In the genomic region with DNA sequence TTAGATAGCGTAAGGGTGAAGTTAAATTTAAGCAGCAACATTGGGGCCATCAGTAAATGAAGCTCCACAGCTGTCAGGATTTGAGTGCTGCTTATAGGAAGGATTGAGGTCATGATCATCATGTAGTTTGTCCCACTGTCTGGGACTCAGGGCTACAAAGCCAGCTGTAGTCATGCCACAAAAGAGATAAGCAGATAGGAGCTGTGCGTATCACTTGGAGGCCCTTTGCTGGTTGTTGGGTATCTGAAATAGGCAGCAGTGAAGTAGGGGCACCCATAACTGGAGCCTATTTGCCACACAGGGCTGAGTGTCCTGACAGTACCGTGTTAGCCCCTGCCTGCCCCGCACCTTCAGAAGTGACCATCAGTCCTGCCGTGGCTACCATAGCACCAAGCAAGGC, we compare ENCODE assay signal across 20 mouse cellular contexts. TPM values are rescaled to one million over a fixed set of nuclear protein-coding genes. Genes with fewer than 3 reads are reported as not detected.
DNase-seq lines count a peak whose midpoint lies in the region; ATAC-seq and TF ChIP-seq lines count a peak whose summit lies in the region.
"Had no signal": no experiment of that assay in that cellular context is flagged by ENCODE, and none has a peak within 500 bp of the region (broad histone marks: within the 10 kb centered on the region; RNA-seq: fewer than 3 reads in every experiment).

No protein-coding gene starts in this region.

- no peak for TF ChIP-seq POLR2A in heart, adult 2 months (IDR thresholded peaks at IDR 0.05; ENCODE audit: insufficient read depth, low read depth, low read length)

- no peak overlapping the region for H3K4me2 ChIP-seq in stomach, embryonic 15.5 days
- no peak overlapping the region for H3K4me2 ChIP-seq in stomach, postnatal 0 days (replicated peaks; ENCODE audit: low read depth)
- H3K4me2 ChIP-seq in liver, embryonic 13.5 days, result peak overlapping the region; percentile 70
- H3K4me2 ChIP-seq: embryonic facial prominence, embryonic 15.5 days; limb, embryonic 13.5 days; midbrain, embryonic 15.5 days; neural tube, embryonic 13.5 days had no signal

- H3K27me3 ChIP-seq in stomach, embryonic 15.5 days (replicated peaks), result no peaks in the 10 kb centered on the region
- no peaks in the 10 kb centered on the region for H3K27me3 ChIP-seq in stomach, postnatal 0 days (ENCODE audit: control insufficient read depth, insufficient read depth, low read length)
- no peaks in the 10 kb centered on the region for H3K27me3 ChIP-seq in liver, embryonic 13.5 days
- H3K27me3 ChIP-seq in heart, adult 2 months (ENCODE audit: control insufficient read depth, insufficient read depth, low read length), result no peaks in the 10 kb centered on the region
- H3K27me3 ChIP-seq: embryonic facial prominence, embryonic 15.5 days; limb, embryonic 13.5 days; midbrain, embryonic 15.5 days; neural tube, embryonic 13.5 days had no signal

- TF ChIP-seq CTCF in stomach, postnatal 0 days (IDR thresholded peaks at IDR 0.05; ENCODE audit: low read depth), result no peak
- no peak for TF ChIP-seq CTCF in heart, adult 2 months (IDR thresholded peaks at IDR 0.05)

- WGBS in stomach, embryonic 15.5 days, result 88% methylated on average over 5 of the region's 5 CpGs
- 89% methylated on average over 5 of the region's 5 CpGs for WGBS in stomach, postnatal 0 days
- WGBS in liver, embryonic 13.5 days (ENCODE audit: insufficient replicate concordance), result 32% methylated on average over 5 of the region's 5 CpGs
- WGBS in heart, adult 2 months, result 95% methylated on average over 5 of the region's 5 CpGs

- no peaks in the 10 kb centered on the region for H3K4me1 ChIP-seq in stomach, embryonic 15.5 days
- no peaks in the 10 kb centered on the region for H3K4me1 ChIP-seq in stomach, postnatal 0 days (replicated peaks; ENCODE audit: control insufficient read depth, insufficient read depth)
- H3K4me1 ChIP-seq in liver, embryonic 13.5 days (replicated peaks), result peaks cover 44% of the 10 kb centered on the region
- no peaks in the 10 kb centered on the region for H3K4me1 ChIP-seq in heart, adult 2 months (ENCODE audit: control insufficient read depth, insufficient read depth, low read length)
- H3K4me1 ChIP-seq: embryonic facial prominence, embryonic 15.5 days; limb, embryonic 13.5 days; midbrain, embryonic 15.5 days; neural tube, embryonic 13.5 days had no signal

- no peak overlapping the region for H3K4me3 ChIP-seq in stomach, embryonic 15.5 days (replicated peaks)
- H3K4me3 ChIP-seq in stomach, postnatal 0 days (ENCODE audit: low read depth, low read length), result no peak overlapping the region
- peak overlapping the region; percentile 31 for H3K4me3 ChIP-seq in liver, embryonic 13.5 days (replicated peaks)
- H3K4me3 ChIP-seq in heart, adult 2 months, result no peak overlapping the region
- H3K4me3 ChIP-seq: embryonic facial prominence, embryonic 15.5 days; limb, embryonic 13.5 days; midbrain, embryonic 15.5 days; neural tube, embryonic 13.5 days had no signal

- peak; percentile 6; the same call in 1 of the 2 replicates for ATAC-seq in frontal cortex, adult (ENCODE audit: low TSS enrichment)
- ATAC-seq in stomach, embryonic 15.5 days (ENCODE audit: insufficient read depth, low FRiP score, low read depth), result peak; percentile 51; the same call in 1 of the 2 replicates
- ATAC-seq in stomach, postnatal 0 days (ENCODE audit: low FRiP score, low TSS enrichment), result no peak
- ATAC-seq in liver, embryonic 13.5 days (ENCODE audit: low read depth), result peak; percentile 96
- ATAC-seq: midbrain, embryonic 15.5 days had no signal

- DNase-seq in frontal cortex, postnatal 36 days (ENCODE audit: low spot score in 2 of 2), result no peak
- no peak for DNase-seq in stomach, postnatal 0 days (ENCODE audit: low spot score)
- peak; percentile 60 for DNase-seq in liver, embryonic 13.5 days
- no peak for DNase-seq in thymus, postnatal 14 days
- DNase-seq in heart, adult 2 months, result no peak
- no peak for DNase-seq in kidney, postnatal 14 days
- DNase-seq: adrenal gland, adult 8-10 months; kidney, adult 11 months had no signal

- H3K9me3 ChIP-seq in stomach, embryonic 15.5 days, result no peaks in the 10 kb centered on the region
- H3K9me3 ChIP-seq in stomach, postnatal 0 days (ENCODE audit: control insufficient read depth, low read length), result no peaks in the 10 kb centered on the region
- no peaks in the 10 kb centered on the region for H3K9me3 ChIP-seq in liver, embryonic 13.5 days (replicated peaks)
- H3K9me3 ChIP-seq: embryonic facial prominence, embryonic 15.5 days; limb, embryonic 13.5 days; midbrain, embryonic 15.5 days; neural tube, embryonic 13.5 days had no signal

- intact Hi-C loops in heart, adult 2 months (cut with DNase I), result no loop called here

- no peak for TF ChIP-seq EP300 in stomach, postnatal 0 days (optimal IDR thresholded peaks at IDR 0.05)
- TF ChIP-seq EP300 in heart, adult 2 months (IDR thresholded peaks at IDR 0.05; ENCODE audit: insufficient read depth, low read depth, low read length), result no peak

- no peak overlapping the region for H3K27ac ChIP-seq in stomach, embryonic 15.5 days
- no peak overlapping the region for H3K27ac ChIP-seq in stomach, postnatal 0 days (replicated peaks)
- peak overlapping the region; percentile 90 for H3K27ac ChIP-seq in liver, embryonic 13.5 days
- no peak overlapping the region for H3K27ac ChIP-seq in heart, adult 2 months
- H3K27ac ChIP-seq: embryonic facial prominence, embryonic 15.5 days; limb, embryonic 13.5 days; midbrain, embryonic 15.5 days had no signal

- H3K9ac ChIP-seq in stomach, embryonic 15.5 days, result no peak overlapping the region
- no peak overlapping the region for H3K9ac ChIP-seq in stomach, postnatal 0 days (ENCODE audit: low read length)
- H3K9ac ChIP-seq in liver, embryonic 13.5 days, result peak overlapping the region; percentile 62
- H3K9ac ChIP-seq in heart, adult 2 months (ENCODE audit: low read depth, low read length), result no peak overlapping the region
- H3K9ac ChIP-seq: embryonic facial prominence, embryonic 15.5 days; limb, embryonic 13.5 days; midbrain, embryonic 15.5 days; neural tube, embryonic 13.5 days had no signal

- peaks cover 39% of the 10 kb centered on the region for H3K36me3 ChIP-seq in stomach, embryonic 15.5 days
- peaks cover 28% of the 10 kb centered on the region for H3K36me3 ChIP-seq in stomach, postnatal 0 days (ENCODE audit: control insufficient read depth, insufficient read depth, low read length)
- peaks cover 96% of the 10 kb centered on the region for H3K36me3 ChIP-seq in liver, embryonic 13.5 days
- H3K36me3 ChIP-seq in heart, adult 2 months (ENCODE audit: control insufficient read depth, insufficient read depth, low read length), result no peaks in the 10 kb centered on the region

- H3K79me2 ChIP-seq in heart, adult 2 months (replicated peaks; ENCODE audit: control insufficient read depth, insufficient read depth, low read length), result no peaks in the 10 kb centered on the region

RNA-seq across cellular contexts. Expression of a gene that starts 29.6 kb away (rescaled TPM):
- polyA plus RNA-seq in stomach, embryonic 15.5 days (2015; fragmentation: Nextera tagmentation; extraction: Ambion mirVana), result 45.3 and 45.9 TPM in 2 replicates
- 27.6 and 31.9 TPM in 2 replicates for polyA plus RNA-seq in stomach, postnatal 0 days (2015; fragmentation: Nextera tagmentation; extraction: Ambion mirVana)
- 18.8 and 21.7 TPM in 2 replicates for polyA plus RNA-seq in liver, embryonic 13.5 days (2015; fragmentation: Nextera tagmentation; extraction: Ambion mirVana)
- total RNA-seq in heart, adult 2 months (2021), result 10 to 100 TPM; 61.3 to 63.6 TPM
- 116 and 150 TPM in 2 replicates for polyA plus RNA-seq in heart, adult 2 months (2012; rRNA removed)

RNA-seq across cellular contexts. Expression of a gene that starts 37.0 kb away (rescaled TPM):
- polyA plus RNA-seq in stomach, embryonic 15.5 days (2015; fragmentation: Nextera tagmentation; extraction: Ambion mirVana), result 0.76 and 1.1 TPM in 2 replicates
- 0.44 and 0.47 TPM in 2 replicates for polyA plus RNA-seq in stomach, postnatal 0 days (2015; fragmentation: Nextera tagmentation; extraction: Ambion mirVana)
- 1.4 and 2.4 TPM in 2 replicates for polyA plus RNA-seq in liver, embryonic 13.5 days (2015; fragmentation: Nextera tagmentation; extraction: Ambion mirVana)
- not detected for total RNA-seq in heart, adult 2 months (2021)
- polyA plus RNA-seq in heart, adult 2 months (2012; rRNA removed), result not detected in 2 replicates
- total RNA-seq: adrenal gland, adult 8-10 months; granulocyte monocyte progenitor cell, adult 5-6 weeks; heart, postnatal 25 days; left cerebral cortex, adult 18-20 months had no signal
- polyA plus RNA-seq: frontal cortex, adult 2 months; midbrain, embryonic 15.5 days; neural tube, embryonic 13.5 days; urinary bladder, adult 2 months had no signal

RNA-seq across cellular contexts. Expression of a gene that starts 48.7 kb away (rescaled TPM):
- polyA plus RNA-seq in stomach, embryonic 15.5 days (2015; fragmentation: Nextera tagmentation; extraction: Ambion mirVana), result 0.53 and 0.71 TPM in 2 replicates
- polyA plus RNA-seq in stomach, postnatal 0 days (2015; fragmentation: Nextera tagmentation; extraction: Ambion mirVana), result 0.17 TPM in 1 of 2 replicates, not detected in the other
- polyA plus RNA-seq in liver, embryonic 13.5 days (2015; fragmentation: Nextera tagmentation; extraction: Ambion mirVana), result 5.6 and 6.8 TPM in 2 replicates
- total RNA-seq in heart, adult 2 months (2021), result not detected
- not detected in 2 replicates for polyA plus RNA-seq in heart, adult 2 months (2012; rRNA removed)
- total RNA-seq: granulocyte monocyte progenitor cell, adult 5-6 weeks; heart, postnatal 25 days; left cerebral cortex, adult 18-20 months had no signal
- polyA plus RNA-seq: embryonic facial prominence, embryonic 15.5 days; frontal cortex, adult 2 months; large intestine, adult 2 months; limb, embryonic 13.5 days; midbrain, embryonic 15.5 days; neural tube, embryonic 13.5 days; urinary bladder, adult 2 months had no signal
